Mouse (Mus musculus): ENCODE measurements around the gene Spred2. TPM values are rescaled to one million over a fixed set of nuclear protein-coding genes. Genes with fewer than 3 reads are reported as not detected.

Gene Spred2
- polyA plus RNA-seq, 1 experiment from 2014 or later: 8.4 TPM

DNA sequence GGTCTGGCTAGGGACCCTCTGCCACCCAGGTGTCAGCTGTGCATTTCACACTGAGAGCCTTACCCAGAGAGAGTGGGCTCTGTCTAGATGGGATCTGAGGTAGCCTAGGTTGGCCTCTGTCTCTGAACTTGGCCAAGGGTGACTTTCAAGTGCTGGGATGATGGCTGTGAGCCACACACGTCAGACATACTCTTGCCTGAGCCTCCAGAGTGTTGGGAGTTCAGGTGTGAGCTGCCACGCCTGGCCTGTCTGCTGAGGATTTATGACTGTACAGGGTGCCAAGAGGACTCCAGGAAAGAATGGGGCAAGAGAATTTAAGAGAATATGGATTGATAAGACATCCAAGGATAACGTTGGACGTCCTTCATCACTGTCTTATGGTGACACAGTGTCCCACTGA is 17.8 kb downstream of the Spred2 start:
- ATAC-seq (replicated peaks; ENCODE audit: low FRiP score, low TSS enrichment, low read depth) (peak; percentile 36; the same call in 1 of the 2 replicates), DNase-seq (ENCODE audit: low spot score) (no peak)
- no peak overlapping the region for H3K4me2 ChIP-seq (ENCODE audit: low read length)
- no peaks in the 10 kb centered on the region for H3K27me3 ChIP-seq (replicated peaks; ENCODE audit: control insufficient read depth, insufficient read depth, low read length)
- H3K4me1 ChIP-seq (replicated peaks; ENCODE audit: control insufficient read depth, insufficient read depth, low read length): peaks cover 14% of the 10 kb centered on the region; the same call in 1 of the 2 replicates
- H3K27ac ChIP-seq (ENCODE audit: low read depth): no peak overlapping the region
- H3K4me3 ChIP-seq (ENCODE audit: low read depth, low read length): no peak overlapping the region
- H3K36me3 ChIP-seq (ENCODE audit: control insufficient read depth, insufficient read depth, low read length): peaks cover 9% of the 10 kb centered on the region; the same call in 1 of the 2 replicates
- H3K9ac ChIP-seq (ENCODE audit: low read length): no peak overlapping the region
- H3K9me3 ChIP-seq (ENCODE audit: control insufficient read depth, low read length): no peaks in the 10 kb centered on the region
- 69% methylated on average over 4 of the region's 4 CpGs for WGBS

DNA sequence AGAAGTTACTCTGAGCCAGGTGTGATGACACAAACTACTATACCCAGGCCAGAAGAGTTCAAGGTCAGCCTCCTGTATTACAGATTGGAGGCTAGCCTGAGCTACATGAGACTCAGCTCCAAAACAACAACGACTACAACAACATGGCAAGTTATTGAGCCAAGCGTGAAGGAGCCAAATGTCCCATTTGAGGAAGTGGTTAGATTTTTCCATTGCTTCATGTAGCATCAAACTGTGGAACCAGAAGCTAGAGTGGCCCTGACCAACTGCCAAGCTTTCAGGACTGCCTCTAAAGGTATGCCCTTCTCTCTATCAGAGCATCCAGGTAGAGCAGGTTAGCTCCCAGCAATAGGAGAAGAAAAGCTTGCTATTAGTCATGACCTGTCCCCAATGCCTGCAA is 19.6 kb downstream of the Spred2 start:
- no peak overlapping the region for H3K4me3 ChIP-seq (ENCODE audit: low read depth, low read length)
- 98% methylated on average over 2 of the region's 2 CpGs for WGBS
- DNase-seq (ENCODE audit: low spot score): no peak
- H3K4me2 ChIP-seq (ENCODE audit: low read length): no peak overlapping the region
- H3K4me1 ChIP-seq (replicated peaks; ENCODE audit: control insufficient read depth, insufficient read depth, low read length): peaks cover 29% of the 10 kb centered on the region
- no peak overlapping the region for H3K9ac ChIP-seq (ENCODE audit: low read length)
- no peaks in the 10 kb centered on the region for H3K9me3 ChIP-seq (ENCODE audit: control insufficient read depth, low read length)
- no peak overlapping the region for H3K27ac ChIP-seq (ENCODE audit: low read depth)
- peaks cover 9% of the 10 kb centered on the region; the same call in 1 of the 2 replicates for H3K36me3 ChIP-seq (ENCODE audit: control insufficient read depth, insufficient read depth, low read length)
- no peaks in the 10 kb centered on the region for H3K27me3 ChIP-seq (replicated peaks; ENCODE audit: control insufficient read depth, insufficient read depth, low read length)
- no peak for ATAC-seq (replicated peaks; ENCODE audit: low FRiP score, low TSS enrichment, low read depth)

DNA sequence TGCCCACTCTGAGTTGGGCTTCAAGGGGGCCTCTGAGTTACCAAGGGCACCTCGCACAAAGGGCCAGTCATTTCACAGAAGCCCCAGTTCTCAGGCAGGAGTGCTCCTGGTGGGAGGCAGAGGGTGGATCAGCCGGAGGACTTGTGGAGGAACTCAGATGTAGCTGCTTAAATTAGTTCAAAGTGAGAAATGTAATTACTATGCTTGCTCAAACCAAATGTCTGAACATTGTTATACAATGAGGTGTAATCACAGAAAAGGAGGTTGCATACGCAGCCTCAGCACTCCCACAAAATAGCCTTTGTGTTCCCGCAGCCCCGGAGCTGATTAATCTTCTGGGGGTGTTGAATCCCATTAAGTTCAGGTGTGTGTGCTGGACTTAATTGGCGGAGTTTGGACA is 20.5 kb downstream of the Spred2 start:
- no peak for ATAC-seq (replicated peaks; ENCODE audit: low FRiP score, low TSS enrichment, low read depth)
- no peak overlapping the region for H3K4me2 ChIP-seq (ENCODE audit: low read length)
- H3K9ac ChIP-seq (ENCODE audit: low read length): no peak overlapping the region
- no peak for DNase-seq (ENCODE audit: low spot score)
- peaks cover 37% of the 10 kb centered on the region for H3K4me1 ChIP-seq (replicated peaks; ENCODE audit: control insufficient read depth, insufficient read depth, low read length)
- H3K9me3 ChIP-seq (ENCODE audit: control insufficient read depth, low read length): no peaks in the 10 kb centered on the region
- H3K27ac ChIP-seq (ENCODE audit: low read depth): no peak overlapping the region
- no peaks in the 10 kb centered on the region for H3K27me3 ChIP-seq (replicated peaks; ENCODE audit: control insufficient read depth, insufficient read depth, low read length)
- 90% methylated on average over 6 of the region's 6 CpGs for WGBS
- H3K4me3 ChIP-seq (ENCODE audit: low read depth, low read length): no peak overlapping the region
- H3K36me3 ChIP-seq (ENCODE audit: control insufficient read depth, insufficient read depth, low read length): peaks cover 9% of the 10 kb centered on the region; the same call in 1 of the 2 replicates

DNA sequence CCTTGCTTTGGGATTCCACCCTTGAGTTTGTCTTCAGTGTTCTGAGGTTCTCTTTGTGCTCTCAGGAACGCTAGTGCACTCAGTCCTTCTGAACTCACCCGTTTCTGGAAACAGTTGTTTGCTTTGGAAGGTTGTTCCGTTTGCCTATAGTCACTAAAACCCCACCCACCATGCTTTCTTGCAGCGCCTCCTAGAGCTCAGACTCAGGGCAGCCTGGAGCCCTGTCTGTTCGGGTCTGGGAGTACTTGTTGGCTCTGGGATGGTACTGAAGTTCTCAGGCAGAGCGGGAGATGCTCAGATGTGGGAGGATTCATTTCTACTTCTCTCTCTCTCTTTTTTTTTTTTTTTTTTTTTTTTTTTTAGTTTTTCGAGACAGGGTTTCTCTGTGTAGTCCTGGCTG is 22.5 kb downstream of the Spred2 start:
- no peak overlapping the region for H3K27ac ChIP-seq (ENCODE audit: low read depth)
- no peak overlapping the region for H3K4me2 ChIP-seq (ENCODE audit: low read length)
- no peaks in the 10 kb centered on the region for H3K9me3 ChIP-seq (ENCODE audit: control insufficient read depth, low read length)
- peaks cover 9% of the 10 kb centered on the region; the same call in 1 of the 2 replicates for H3K36me3 ChIP-seq (ENCODE audit: control insufficient read depth, insufficient read depth, low read length)
- no peaks in the 10 kb centered on the region for H3K27me3 ChIP-seq (replicated peaks; ENCODE audit: control insufficient read depth, insufficient read depth, low read length)
- H3K4me3 ChIP-seq (ENCODE audit: low read depth, low read length): no peak overlapping the region
- WGBS: 81% methylated on average over 6 of the region's 7 CpGs
- DNase-seq (ENCODE audit: low spot score) (no peak), ATAC-seq (replicated peaks; ENCODE audit: low FRiP score, low TSS enrichment, low read depth) (no peak)
- no peak overlapping the region for H3K9ac ChIP-seq (ENCODE audit: low read length)
- H3K4me1 ChIP-seq (replicated peaks; ENCODE audit: control insufficient read depth, insufficient read depth, low read length): peaks cover 50% of the 10 kb centered on the region

DNA sequence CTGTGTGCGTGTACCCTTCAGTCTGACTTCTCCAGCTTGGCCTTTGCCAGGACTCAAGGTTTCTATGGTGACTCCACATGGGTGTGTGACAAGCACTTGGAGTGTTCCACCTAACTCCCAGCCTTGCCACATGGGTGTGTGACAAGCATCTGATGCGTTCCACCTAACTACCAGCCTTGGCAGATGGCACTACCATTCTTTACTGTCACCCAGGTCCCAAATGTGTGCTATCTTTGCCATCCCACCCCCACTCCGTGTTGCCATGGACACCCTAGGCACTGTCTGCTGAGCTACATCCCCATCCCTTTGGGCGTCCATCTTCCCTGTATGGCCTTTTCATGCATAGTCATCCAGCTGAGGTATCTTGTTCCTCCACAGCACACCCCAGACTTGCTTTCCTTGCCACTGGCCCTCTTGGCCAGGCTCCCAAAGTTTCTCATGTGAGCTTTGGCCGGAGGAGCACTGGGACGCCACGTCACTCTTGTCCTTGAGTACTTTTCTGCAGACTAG is 23.5 kb downstream of the Spred2 start:
- WGBS: 83% methylated on average over 7 of the region's 7 CpGs
- Histone ChIP-seq H3K4me1 (replicated peaks; ENCODE audit: control insufficient read depth, insufficient read depth, low read length) (peaks cover 47% of the 10 kb centered on the region), H3K27me3 (replicated peaks; ENCODE audit: control insufficient read depth, insufficient read depth, low read length) (no peaks in the 10 kb centered on the region), H3K36me3 (ENCODE audit: control insufficient read depth, insufficient read depth, low read length) (peaks cover 9% of the 10 kb centered on the region; the same call in 1 of the 2 replicates), H3K9ac (ENCODE audit: low read length) (no peak overlapping the region), H3K9me3 (ENCODE audit: control insufficient read depth, low read length) (no peaks in the 10 kb centered on the region), H3K27ac (ENCODE audit: low read depth) (no peak overlapping the region), H3K4me3 (ENCODE audit: low read depth, low read length) (no peak overlapping the region), H3K4me2 (ENCODE audit: low read length) (no peak overlapping the region)
- ATAC-seq (replicated peaks; ENCODE audit: low FRiP score, low TSS enrichment, low read depth) (no peak), DNase-seq (ENCODE audit: low spot score) (no peak)

DNA sequence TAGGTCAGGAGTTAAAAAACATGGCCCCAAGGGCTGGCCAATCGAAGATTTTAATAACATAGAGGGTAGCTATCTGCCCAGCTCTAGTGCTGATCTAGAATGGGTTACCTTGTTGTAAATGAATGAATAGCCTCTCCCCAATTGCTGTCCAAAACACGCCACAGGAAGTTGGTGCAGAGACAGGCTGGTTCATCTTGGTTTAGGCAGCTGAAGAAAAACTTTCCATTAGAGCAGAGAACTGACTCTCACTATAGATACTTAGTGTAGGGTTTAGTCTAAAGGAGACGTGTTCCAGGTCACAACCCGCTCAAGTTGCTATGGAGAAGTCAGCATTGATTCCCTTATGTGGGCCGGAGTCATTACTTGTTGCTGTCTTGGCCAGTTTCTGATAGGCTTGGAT is 25.6 kb downstream of the Spred2 start:
- no peak overlapping the region for H3K4me3 ChIP-seq (ENCODE audit: low read depth, low read length)
- H3K27ac ChIP-seq (ENCODE audit: low read depth): peak overlapping the region; percentile 36
- WGBS: 68% methylated on average over 5 of the region's 5 CpGs
- H3K27me3 ChIP-seq (replicated peaks; ENCODE audit: control insufficient read depth, insufficient read depth, low read length): no peaks in the 10 kb centered on the region
- ATAC-seq (replicated peaks; ENCODE audit: low FRiP score, low TSS enrichment, low read depth) (no peak), DNase-seq (ENCODE audit: low spot score) (no peak)
- no peak overlapping the region for H3K4me2 ChIP-seq (ENCODE audit: low read length)
- no peaks in the 10 kb centered on the region for H3K9me3 ChIP-seq (ENCODE audit: control insufficient read depth, low read length)
- H3K4me1 ChIP-seq (replicated peaks; ENCODE audit: control insufficient read depth, insufficient read depth, low read length): peaks cover 55% of the 10 kb centered on the region
- no peak overlapping the region for H3K9ac ChIP-seq (ENCODE audit: low read length)
- peaks cover 9% of the 10 kb centered on the region; the same call in 1 of the 2 replicates for H3K36me3 ChIP-seq (ENCODE audit: control insufficient read depth, insufficient read depth, low read length)

DNA sequence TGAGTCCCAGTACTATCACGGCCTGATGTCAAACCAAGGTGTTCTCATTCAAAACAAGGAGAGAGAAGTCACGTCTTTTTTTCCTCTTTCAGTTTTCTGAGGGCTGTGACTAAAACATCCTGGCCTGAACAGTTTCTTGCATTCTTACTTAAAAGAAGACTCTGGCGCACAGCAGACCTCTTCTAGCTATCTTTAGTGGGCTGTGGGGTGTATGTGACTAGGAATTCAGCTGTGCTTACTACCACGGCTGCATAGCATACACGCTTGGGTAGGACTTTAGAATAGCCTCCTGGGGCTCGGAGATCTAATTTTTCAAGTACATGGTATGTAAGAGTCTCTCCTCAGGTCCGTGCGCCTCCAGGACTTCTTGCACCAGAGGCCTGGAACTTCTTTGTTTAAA is 26.0 kb downstream of the Spred2 start:
- Histone ChIP-seq H3K4me1 (replicated peaks; ENCODE audit: control insufficient read depth, insufficient read depth, low read length) (peaks cover 59% of the 10 kb centered on the region), H3K4me2 (ENCODE audit: low read length) (no peak overlapping the region), H3K4me3 (ENCODE audit: low read depth, low read length) (no peak overlapping the region), H3K27me3 (replicated peaks; ENCODE audit: control insufficient read depth, insufficient read depth, low read length) (no peaks in the 10 kb centered on the region), H3K9me3 (ENCODE audit: control insufficient read depth, low read length) (no peaks in the 10 kb centered on the region), H3K36me3 (ENCODE audit: control insufficient read depth, insufficient read depth, low read length) (peaks cover 8% of the 10 kb centered on the region; the same call in 1 of the 2 replicates), H3K27ac (ENCODE audit: low read depth) (peak overlapping the region; percentile 36), H3K9ac (ENCODE audit: low read length) (no peak overlapping the region)
- ATAC-seq (replicated peaks; ENCODE audit: low FRiP score, low TSS enrichment, low read depth): no peak
- no peak for DNase-seq (ENCODE audit: low spot score)
- 41% methylated on average over 8 of the region's 8 CpGs for WGBS

DNA sequence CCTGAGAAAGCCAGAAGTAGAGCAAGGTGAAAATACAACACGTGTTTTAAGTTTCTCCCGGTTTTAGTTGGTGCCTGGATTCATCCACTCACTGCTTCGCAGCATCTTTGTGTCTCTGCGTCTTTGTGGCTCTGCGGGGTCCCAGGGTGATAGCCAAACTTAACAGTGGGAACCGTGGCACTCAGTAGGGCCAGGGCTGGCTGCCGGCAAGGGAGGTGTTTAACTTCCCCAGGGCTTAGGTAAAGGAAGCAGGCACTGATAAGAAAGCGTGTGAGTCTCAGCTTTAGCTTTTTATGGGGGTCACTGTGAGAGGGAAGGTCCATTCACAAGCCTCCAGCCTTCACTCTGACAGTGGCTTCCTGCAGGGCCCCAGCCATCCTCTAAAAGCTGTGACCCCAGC is 28.8 kb downstream of the Spred2 start:
- H3K27me3 ChIP-seq (replicated peaks; ENCODE audit: control insufficient read depth, insufficient read depth, low read length): no peaks in the 10 kb centered on the region
- no peak overlapping the region for H3K9ac ChIP-seq (ENCODE audit: low read length)
- DNase-seq (ENCODE audit: low spot score) (no peak), ATAC-seq (replicated peaks; ENCODE audit: low FRiP score, low TSS enrichment, low read depth) (no peak)
- H3K36me3 ChIP-seq (ENCODE audit: control insufficient read depth, insufficient read depth, low read length): peaks cover 3% of the 10 kb centered on the region; the same call in 1 of the 2 replicates
- 34% methylated on average over 8 of the region's 8 CpGs for WGBS
- H3K4me3 ChIP-seq (ENCODE audit: low read depth, low read length): no peak overlapping the region
- no peak overlapping the region for H3K27ac ChIP-seq (ENCODE audit: low read depth)
- no peak overlapping the region for H3K4me2 ChIP-seq (ENCODE audit: low read length)
- peaks cover 55% of the 10 kb centered on the region for H3K4me1 ChIP-seq (replicated peaks; ENCODE audit: control insufficient read depth, insufficient read depth, low read length)
- H3K9me3 ChIP-seq (ENCODE audit: control insufficient read depth, low read length): no peaks in the 10 kb centered on the region

DNA sequence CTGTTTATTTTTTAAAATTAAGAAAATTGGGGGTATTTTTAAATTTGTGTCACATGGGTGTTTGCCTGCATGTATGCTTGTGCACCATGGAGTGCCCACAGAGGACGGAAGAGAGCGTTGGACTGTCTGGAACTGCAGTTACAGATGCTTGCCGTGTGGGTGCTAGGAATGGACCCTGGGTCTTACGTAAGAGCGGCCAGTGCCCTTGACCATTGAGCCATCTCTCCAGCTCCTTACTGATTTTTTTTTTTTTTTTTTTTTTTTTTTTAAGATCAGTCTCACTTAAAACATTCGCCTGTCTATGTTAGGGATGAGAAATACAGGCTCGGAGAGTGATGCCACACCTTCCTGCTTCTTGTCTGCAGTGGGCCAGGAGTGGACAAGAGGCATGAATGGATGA is 29.7 kb downstream of the Spred2 start:
- no peak overlapping the region for H3K9ac ChIP-seq (ENCODE audit: low read length)
- ATAC-seq (replicated peaks; ENCODE audit: low FRiP score, low TSS enrichment, low read depth) (no peak), DNase-seq (ENCODE audit: low spot score) (no peak)
- H3K4me2 ChIP-seq (ENCODE audit: low read length): no peak overlapping the region
- H3K9me3 ChIP-seq (ENCODE audit: control insufficient read depth, low read length): no peaks in the 10 kb centered on the region
- peaks cover 3% of the 10 kb centered on the region; the same call in 1 of the 2 replicates for H3K36me3 ChIP-seq (ENCODE audit: control insufficient read depth, insufficient read depth, low read length)
- H3K4me1 ChIP-seq (replicated peaks; ENCODE audit: control insufficient read depth, insufficient read depth, low read length): peaks cover 46% of the 10 kb centered on the region
- WGBS: 93% methylated on average over 7 of the region's 7 CpGs
- no peaks in the 10 kb centered on the region for H3K27me3 ChIP-seq (replicated peaks; ENCODE audit: control insufficient read depth, insufficient read depth, low read length)
- H3K4me3 ChIP-seq (ENCODE audit: low read depth, low read length): no peak overlapping the region
- no peak overlapping the region for H3K27ac ChIP-seq (ENCODE audit: low read depth)
